Comparison of ENCODE assay signal across 7 mouse cellular contexts in genomic region chr1:95664969-95665702, GRCm38 (mm10). TPM values are rescaled to one million over a fixed set of nuclear protein-coding genes. Genes with fewer than 3 reads are reported as not detected.
DNase-seq lines count a peak whose midpoint lies in the region; ATAC-seq and TF ChIP-seq lines count a peak whose summit lies in the region.

No protein-coding gene starts in this region.

- TF ChIP-seq CTCF in thymus, adult 2 months (IDR thresholded peaks at IDR 0.05; ENCODE audit: borderline replicate concordance, control insufficient read depth, extremely low read depth, insufficient read depth, low read length, poor library complexity) = no peak

- H3K27me3 ChIP-seq in embryonic facial prominence, embryonic 14.5 days (replicated peaks; ENCODE audit: control insufficient read depth, insufficient read depth, low read length) = peaks cover 4% of the 10 kb centered on the region; the same call in 1 of the 2 replicates
- peaks cover 32% of the 10 kb centered on the region for H3K27me3 ChIP-seq in limb, embryonic 13.5 days
- no peaks in the 10 kb centered on the region for H3K27me3 ChIP-seq in thymus, adult 2 months (ENCODE audit: control insufficient read depth, insufficient read depth, low read length)

- H3K4me3 ChIP-seq in embryonic facial prominence, embryonic 14.5 days (ENCODE audit: low read depth, low read length) = peak overlapping the region; percentile 57
- peak overlapping the region; percentile 58 for H3K4me3 ChIP-seq in limb, embryonic 13.5 days
- peak overlapping the region; percentile 46 for H3K4me3 ChIP-seq in thymus, adult 2 months (ENCODE audit: control insufficient read depth, insufficient read depth, low read length)

- 14% methylated on average over 22 of the region's 22 CpGs for WGBS in embryonic facial prominence, embryonic 14.5 days
- WGBS in limb, embryonic 13.5 days = 21% methylated on average over 22 of the region's 22 CpGs
- WGBS in thymus, adult 2 months = under 1% methylated on average over 22 of the region's 22 CpGs

- TF ChIP-seq POLR2A in thymus, adult 2 months (IDR thresholded peaks at IDR 0.05; ENCODE audit: control insufficient read depth, extremely low read depth, insufficient read depth, low read length, poor library complexity) = no peak

- H3K9ac ChIP-seq in embryonic facial prominence, embryonic 14.5 days (ENCODE audit: low read depth, low read length) = peak overlapping the region; percentile 58
- peak overlapping the region; percentile 31; the same call in 1 of the 2 replicates for H3K9ac ChIP-seq in limb, embryonic 13.5 days

- H3K36me3 ChIP-seq in embryonic facial prominence, embryonic 14.5 days (ENCODE audit: control insufficient read depth, insufficient read depth, low read length) = no peaks in the 10 kb centered on the region
- H3K36me3 ChIP-seq in limb, embryonic 13.5 days = no peaks in the 10 kb centered on the region
- H3K36me3 ChIP-seq in thymus, adult 2 months (ENCODE audit: control insufficient read depth, insufficient read depth, low read length) = 0 out of 2 replicates have a peak, but pooled peaks cover 3% of the 10 kb centered on the region

- H3K4me1 ChIP-seq in embryonic facial prominence, embryonic 14.5 days (ENCODE audit: control insufficient read depth, insufficient read depth, low read length) = peaks cover 9% of the 10 kb centered on the region; the same call in 1 of the 2 replicates
- peaks cover 13% of the 10 kb centered on the region; the same call in 1 of the 2 replicates for H3K4me1 ChIP-seq in limb, embryonic 13.5 days
- peaks cover 12% of the 10 kb centered on the region for H3K4me1 ChIP-seq in thymus, adult 2 months (replicated peaks; ENCODE audit: control insufficient read depth, insufficient read depth, low read length)

- peak overlapping the region; percentile 76 for H3K4me2 ChIP-seq in embryonic facial prominence, embryonic 14.5 days (ENCODE audit: low read depth, low read length)
- peak overlapping the region; percentile 89 for H3K4me2 ChIP-seq in limb, embryonic 13.5 days (replicated peaks)

- H3K9me3 ChIP-seq in embryonic facial prominence, embryonic 14.5 days (ENCODE audit: control insufficient read depth, low read length) = no peaks in the 10 kb centered on the region
- H3K9me3 ChIP-seq in limb, embryonic 13.5 days = no peaks in the 10 kb centered on the region

- 0 out of 2 replicates have a peak overlapping the region, but pooled peaks have one; percentile 15 for H3K27ac ChIP-seq in embryonic facial prominence, embryonic 14.5 days (replicated peaks; ENCODE audit: low read depth, low read length)
- no peak overlapping the region for H3K27ac ChIP-seq in limb, embryonic 13.5 days
- H3K27ac ChIP-seq in thymus, adult 2 months (ENCODE audit: control insufficient read depth, insufficient read depth, low read length) = peak overlapping the region; percentile 80

- ATAC-seq in embryonic facial prominence, embryonic 14.5 days (ENCODE audit: low read depth) = no peak
- ATAC-seq in limb, embryonic 13.5 days (ENCODE audit: low FRiP score, low read depth) = no peak

- peak; percentile 64 for DNase-seq in 416B (ENCODE audit: low read depth)
- DNase-seq in B cell, adult 2 months = peak; percentile 61 to 69
- peak; percentile 32 for DNase-seq in embryonic facial prominence, embryonic 14.5 days (ENCODE audit: low spot score)
- peak; percentile 9 for DNase-seq in heart, postnatal 4 days
- peak; percentile 45 for DNase-seq in neural tube, embryonic 10.5 days (ENCODE audit: extremely low spot score, low spot score)
- DNase-seq in thymus, adult 2 months = peak; percentile 54

RNA-seq across cellular contexts. Expression of gene St8sia4, which starts 2.2 kb away (rescaled TPM):
- polyA plus RNA-seq in embryonic facial prominence, embryonic 14.5 days (2014; fragmentation: Nextera tagmentation; extraction: Ambion mirVana) = 8.7 and 8.9 TPM in 2 replicates
- 1 to 10 TPM; 4.9 to 6.5 TPM for total RNA-seq in heart, postnatal 4 days (2021)
- 3.3 and 4.1 TPM in 2 replicates for polyA plus RNA-seq in limb, embryonic 13.5 days (2015; fragmentation: Nextera tagmentation; extraction: Ambion mirVana)
- polyA plus RNA-seq in thymus, adult 2 months (2012; rRNA removed) = 3.9 and 4.1 TPM in 2 replicates

Comparison
In these comparisons a context has a peak if more than half of its experiments do, and no peak if none do; other contexts are left out.
1. DNase-seq: peak in every context shown above with its lines; median percentile 65 in B cell, adult 2 months; 64 in 416B; 54 in thymus, adult 2 months; 45 in neural tube, embryonic 10.5 days; 32 in embryonic facial prominence, embryonic 14.5 days; 9 in heart, postnatal 4 days.